Mouse (Mus musculus) midbrain, embryonic 15.5 days (tissue): ENCODE data around the gene Ube2r2. TPM values are rescaled to one million over a fixed set of nuclear protein-coding genes. Genes with fewer than 3 reads are reported as not detected.

Source experiments
- ATAC-seq: fragments of 200-750 bp; cut with Nextera tagmentation; replicated peaks from 2 replicates; pipeline ENCODE4 v1.8.0; 2017; ENCODE audit warnings: moderate TSS enrichment
- H3K27ac ChIP-seq: fragments of 300-500 bp; sonication (generic); 2 replicates; pipeline ENCODE4 v1.5.1; 2015; ENCODE audit warnings: mild to moderate bottlenecking, inconsistent platforms
- H3K27me3 ChIP-seq: fragments of 300-500 bp; sonication (generic); replicated peaks from 2 replicates; pipeline ENCODE4 v1.6.1; 2015; ENCODE audit warnings: inconsistent platforms
- H3K36me3 ChIP-seq: fragments of 300-500 bp; sonication (generic); replicated peaks from 2 replicates; pipeline ENCODE4 v1.6.1; 2015; ENCODE audit warnings: inconsistent platforms
- H3K4me1 ChIP-seq: fragments of 300-500 bp; sonication (generic); 2 replicates; pipeline ENCODE4 v1.6.1; 2015; ENCODE audit warnings: inconsistent platforms
- H3K4me2 ChIP-seq: fragments of 300-500 bp; sonication (generic); 2 replicates; pipeline ENCODE4 v1.6.1; 2015; ENCODE audit warnings: inconsistent platforms, mild to moderate bottlenecking, moderate library complexity
- H3K4me3 ChIP-seq: fragments of 300-500 bp; sonication (generic); 2 replicates; pipeline ENCODE4 v1.5.1; 2015; ENCODE audit warnings: mild to moderate bottlenecking, inconsistent platforms
- H3K9ac ChIP-seq: fragments of 300-500 bp; sonication (generic); 2 replicates; pipeline ENCODE4 v1.6.1; 2015; ENCODE audit warnings: mild to moderate bottlenecking, inconsistent platforms
- H3K9me3 ChIP-seq: fragments of 300-500 bp; sonication (generic); 2 replicates; pipeline ENCODE4 v1.6.1; 2016; ENCODE audit warnings: inconsistent platforms
- WGBS: fragments of 180-500 bp; shearing (Covaris S2); methylation state at CpG from one replicate; pipeline ENCODE4 v1.1.7; 2015; ENCODE audit warnings: mixed read lengths; 5-methylcytosine and 5-hydroxymethylcytosine counted together
- polyA plus RNA-seq: library from polyadenylated mRNA; unstranded; fragments of >200 nt; fragmentation: Nextera tagmentation; extraction: Ambion mirVana; gene quantifications from 2 replicates; pipeline ENCODE4 v1.2.1, GENCODE M21; 2015

Gene Ube2r2
- polyA plus RNA-seq, 1 experiment from 2014 or later = 60.2 TPM

DNA sequence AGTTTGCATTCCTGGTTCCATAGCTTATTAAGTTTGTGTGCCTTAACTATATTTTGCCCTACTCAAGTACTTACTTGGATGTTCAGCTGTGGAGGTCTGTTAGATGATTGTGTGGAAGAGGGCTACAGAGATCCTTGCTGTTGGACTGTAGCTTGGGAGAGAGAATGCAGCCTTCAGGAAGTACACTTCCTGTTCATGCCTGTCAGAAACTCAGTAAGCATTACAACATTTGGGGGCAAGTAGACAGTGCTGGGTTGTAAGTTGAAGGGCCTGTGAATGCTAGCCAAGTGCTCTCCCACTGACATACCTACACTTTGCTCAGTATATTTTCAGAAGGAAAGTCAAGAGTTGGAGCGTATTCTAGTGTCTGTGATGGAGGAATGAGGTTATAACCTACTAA is 22.7 kb downstream of the Ube2r2 start:
- H3K4me2 ChIP-seq = no peak overlapping the region
- no peak for ATAC-seq
- 93% methylated on average over 1 of the region's 1 CpGs for WGBS
- 0 out of 2 replicates have a peak, but pooled peaks cover 3% of the 10 kb centered on the region for H3K4me1 ChIP-seq
- no peak overlapping the region for H3K4me3 ChIP-seq
- no peaks in the 10 kb centered on the region for H3K27me3 ChIP-seq
- H3K9ac ChIP-seq = no peak overlapping the region
- no peaks in the 10 kb centered on the region for H3K36me3 ChIP-seq
- H3K27ac ChIP-seq = no peak overlapping the region
- no peaks in the 10 kb centered on the region for H3K9me3 ChIP-seq

DNA sequence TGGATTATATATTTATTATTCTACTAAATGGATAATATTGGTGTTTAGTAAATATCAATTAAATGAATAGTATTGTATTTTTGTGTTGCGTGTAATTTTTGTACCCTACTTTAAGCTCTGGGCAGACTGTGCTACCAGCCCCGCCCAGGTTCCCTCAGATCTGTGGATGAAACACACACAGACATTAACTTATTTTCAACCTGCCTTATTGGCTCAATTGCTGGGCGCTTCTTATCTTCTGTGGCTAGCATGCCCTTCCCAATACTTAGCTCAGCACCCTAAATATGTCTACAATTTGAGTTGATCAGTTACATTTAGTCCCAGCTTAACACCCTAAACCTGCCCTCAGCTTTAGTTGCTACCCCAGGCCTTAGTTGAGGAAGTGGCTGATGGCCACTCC is 25.7 kb downstream of the Ube2r2 start:
- H3K36me3 ChIP-seq = no peaks in the 10 kb centered on the region
- H3K4me3 ChIP-seq = no peak overlapping the region
- no peaks in the 10 kb centered on the region for H3K9me3 ChIP-seq
- H3K27me3 ChIP-seq = no peaks in the 10 kb centered on the region
- no peak overlapping the region for H3K4me2 ChIP-seq
- ATAC-seq = no peak
- H3K4me1 ChIP-seq = peaks cover 13% of the 10 kb centered on the region; the same call in 1 of the 2 replicates
- H3K27ac ChIP-seq = no peak overlapping the region
- WGBS = 98% methylated on average over 3 of the region's 3 CpGs
- no peak overlapping the region for H3K9ac ChIP-seq

DNA sequence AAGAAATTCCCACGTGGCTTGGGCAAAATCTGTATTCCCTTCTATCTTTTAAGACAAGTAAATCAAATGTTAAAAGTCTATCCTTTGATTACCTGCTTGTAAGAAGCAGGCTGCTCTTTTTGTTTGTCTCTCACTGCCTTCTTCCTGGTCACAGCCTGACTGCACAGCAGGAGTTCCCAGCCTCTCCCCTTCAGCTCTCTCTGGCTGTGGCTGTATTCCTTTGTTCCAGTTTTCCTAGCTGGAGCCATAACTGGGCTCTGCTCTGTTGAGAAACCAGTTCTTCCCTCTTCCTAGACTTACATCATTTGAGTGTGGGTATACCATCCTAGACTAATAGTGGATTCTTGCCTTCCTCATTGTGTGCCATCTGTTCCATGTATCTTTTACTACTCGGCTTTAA is 29.4 kb downstream of the Ube2r2 start:
- WGBS = 17% methylated on average over 2 of the region's 2 CpGs

DNA sequence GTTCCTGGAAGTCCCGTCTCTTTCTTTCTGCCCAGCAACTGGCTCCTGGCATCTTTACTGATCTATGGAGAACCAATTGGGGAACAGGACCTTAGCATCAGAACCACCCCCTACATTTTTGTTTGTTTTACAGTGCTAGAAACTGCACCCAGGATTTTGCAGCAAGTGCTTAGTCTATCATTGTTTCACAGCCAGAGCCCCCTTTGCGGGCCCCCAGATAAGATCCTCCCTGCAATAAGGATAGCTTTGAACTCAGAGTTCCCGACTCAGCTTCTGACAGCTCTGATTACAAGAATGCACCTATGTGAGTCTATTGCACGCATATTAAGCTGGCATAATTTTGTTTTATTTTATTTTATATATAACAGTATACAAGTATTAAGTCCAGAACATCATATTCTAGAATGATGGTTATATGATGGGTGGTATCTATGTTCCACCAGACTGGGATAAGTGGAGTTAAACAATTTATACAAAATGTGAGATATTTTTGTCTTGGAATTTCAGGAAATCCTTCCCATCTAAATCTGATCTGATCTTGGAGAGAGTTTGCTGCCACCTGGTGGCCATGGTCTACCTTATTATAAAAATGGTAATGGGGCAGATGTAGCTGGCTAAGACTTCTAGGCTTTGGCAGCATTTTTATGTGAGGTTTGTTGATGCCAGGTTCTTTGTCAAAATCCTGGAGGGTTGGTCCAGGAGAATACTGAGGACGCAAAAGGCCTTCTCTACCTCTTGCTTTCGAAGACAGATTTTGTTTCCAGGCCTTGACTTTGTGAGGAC is 30.3 kb downstream of the Ube2r2 start:
- Histone ChIP-seq H3K9ac (no peak overlapping the region), H3K27ac (peak overlapping the region; percentile 32; the same call in 1 of the 2 replicates), H3K4me1 (peaks cover 10% of the 10 kb centered on the region; the same call in 1 of the 2 replicates), H3K27me3 (no peaks in the 10 kb centered on the region), H3K9me3 (no peaks in the 10 kb centered on the region), H3K4me2 (no peak overlapping the region), H3K4me3 (no peak overlapping the region), H3K36me3 (no peaks in the 10 kb centered on the region)
- WGBS = 71% methylated on average over 6 of the region's 6 CpGs
- no peak; the same call in 1 of the 2 replicates for ATAC-seq

More for the DNA sequence above, 29.4 kb downstream of the Ube2r2 start:
- Histone ChIP-seq H3K4me1 (peaks cover 10% of the 10 kb centered on the region; the same call in 1 of the 2 replicates), H3K9me3 (no peaks in the 10 kb centered on the region), H3K9ac (no peak overlapping the region), H3K27ac (peak overlapping the region; percentile 32), H3K4me3 (no peak overlapping the region), H3K4me2 (no peak overlapping the region), H3K36me3 (no peaks in the 10 kb centered on the region), H3K27me3 (no peaks in the 10 kb centered on the region)
- 0 out of 2 replicates have a peak, but pooled peaks have one; percentile 7 for ATAC-seq

DNA sequence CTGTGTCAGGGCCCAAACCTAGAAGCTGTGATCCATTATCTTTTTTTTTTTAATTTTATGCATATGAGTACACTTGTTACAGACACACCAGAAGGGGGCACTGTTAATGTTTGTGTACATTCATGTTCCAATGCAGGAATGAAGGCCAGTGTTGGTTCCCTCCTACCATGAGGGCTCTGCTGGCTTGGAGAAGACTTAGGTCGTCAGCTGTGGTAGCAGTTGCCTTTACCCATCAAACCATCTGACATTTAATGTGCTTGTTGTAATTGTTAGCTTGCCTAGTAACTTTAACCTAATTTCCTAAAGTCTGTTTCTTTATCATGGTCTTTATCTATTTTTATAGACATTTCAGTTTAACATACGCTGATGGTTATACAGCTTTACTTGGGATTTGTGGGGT is 35.4 kb downstream of the Ube2r2 start:
- Histone ChIP-seq H3K36me3 (0 out of 2 replicates have a peak, but pooled peaks cover 7% of the 10 kb centered on the region), H3K4me2 (no peak overlapping the region), H3K9ac (no peak overlapping the region), H3K4me3 (no peak overlapping the region), H3K4me1 (no peaks in the 10 kb centered on the region), H3K27ac (no peak overlapping the region), H3K9me3 (no peaks in the 10 kb centered on the region), H3K27me3 (no peaks in the 10 kb centered on the region)
- WGBS = 86% methylated on average over 2 of the region's 2 CpGs
- no peak for ATAC-seq

DNA sequence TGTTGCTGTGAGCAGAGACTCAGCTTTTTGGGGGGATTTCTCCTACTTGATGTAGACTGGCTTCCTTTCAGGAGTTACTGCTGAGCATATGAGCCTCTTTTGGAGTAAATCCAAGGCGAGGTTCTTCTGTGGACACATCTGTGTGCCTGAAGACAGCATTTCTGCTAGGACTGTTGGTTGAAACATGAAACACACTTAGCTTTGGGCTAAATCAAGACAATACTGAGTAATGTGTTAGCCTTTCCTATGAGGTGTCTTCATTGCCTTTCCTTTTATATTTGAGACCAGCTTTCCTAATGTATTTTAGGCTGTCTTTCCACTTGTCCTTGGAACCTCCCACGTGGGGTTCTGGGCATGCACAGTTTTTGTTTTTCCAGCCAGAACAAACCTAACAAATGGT is 39.1 kb downstream of the Ube2r2 start:
- Histone ChIP-seq H3K27ac (no peak overlapping the region), H3K27me3 (no peaks in the 10 kb centered on the region)
- WGBS = 85% methylated on average over 2 of the region's 2 CpGs

DNA sequence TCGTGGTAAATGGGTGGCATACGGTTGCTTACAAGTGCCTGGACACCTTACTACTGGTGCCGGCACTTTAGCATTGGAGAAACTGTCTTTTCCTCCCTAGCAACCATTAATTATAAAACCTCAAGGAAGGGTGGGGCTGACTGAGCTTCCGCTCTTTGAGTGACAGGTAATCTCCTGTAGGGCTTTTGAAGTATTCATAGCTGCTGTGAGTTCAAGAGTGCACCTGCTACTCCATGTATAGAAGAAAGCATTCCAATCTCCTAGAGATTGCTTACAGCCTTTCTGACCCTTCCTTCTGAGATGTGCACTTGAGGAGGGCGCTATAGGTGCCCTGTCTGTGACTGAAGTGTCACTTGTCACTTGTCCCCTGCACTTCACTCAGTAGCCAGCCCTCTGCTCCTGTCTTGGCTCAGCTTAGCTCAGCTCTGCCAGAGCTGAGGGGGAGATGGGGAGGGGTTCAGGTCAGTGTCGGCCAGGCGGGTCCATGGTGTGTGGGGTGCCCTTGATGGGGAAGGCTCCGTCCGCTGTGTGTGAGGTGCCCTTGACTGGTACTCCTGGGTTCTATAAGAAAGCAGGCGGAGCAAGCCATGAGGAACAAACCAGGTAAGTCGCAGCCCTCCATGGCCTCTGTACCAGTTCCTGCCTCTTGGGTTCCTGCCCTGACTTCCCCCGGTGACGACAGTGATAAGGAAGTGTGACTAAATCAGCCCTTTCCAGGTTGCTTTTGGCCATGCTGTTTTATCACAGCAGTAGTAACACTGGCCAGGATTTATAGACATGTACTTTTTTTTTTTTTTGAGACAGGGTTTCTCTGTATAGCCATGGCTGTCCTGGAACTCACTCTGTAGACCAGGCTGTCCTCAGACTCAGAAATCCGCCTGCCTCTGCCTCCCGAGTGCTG is 44.5 kb downstream of the Ube2r2 start:
- Histone ChIP-seq H3K4me3 (no peak overlapping the region), H3K36me3 (peaks cover 16% of the 10 kb centered on the region; the same call in 1 of the 2 replicates), H3K27ac (no peak overlapping the region), H3K4me2 (no peak overlapping the region), H3K4me1 (no peaks in the 10 kb centered on the region), H3K9me3 (no peaks in the 10 kb centered on the region), H3K9ac (no peak overlapping the region), H3K27me3 (no peaks in the 10 kb centered on the region)
- 83% methylated on average over 15 of the region's 15 CpGs for WGBS
- 0 out of 2 replicates have a peak, but pooled peaks have one; percentile 37 for ATAC-seq

More for the DNA sequence above, 39.1 kb downstream of the Ube2r2 start:
- no peak for ATAC-seq
- no peaks in the 10 kb centered on the region for H3K9me3 ChIP-seq
- no peak overlapping the region for H3K4me2 ChIP-seq
- no peaks in the 10 kb centered on the region for H3K4me1 ChIP-seq
- H3K9ac ChIP-seq = no peak overlapping the region
- H3K4me3 ChIP-seq = no peak overlapping the region
- peaks cover 16% of the 10 kb centered on the region; the same call in 1 of the 2 replicates for H3K36me3 ChIP-seq

DNA sequence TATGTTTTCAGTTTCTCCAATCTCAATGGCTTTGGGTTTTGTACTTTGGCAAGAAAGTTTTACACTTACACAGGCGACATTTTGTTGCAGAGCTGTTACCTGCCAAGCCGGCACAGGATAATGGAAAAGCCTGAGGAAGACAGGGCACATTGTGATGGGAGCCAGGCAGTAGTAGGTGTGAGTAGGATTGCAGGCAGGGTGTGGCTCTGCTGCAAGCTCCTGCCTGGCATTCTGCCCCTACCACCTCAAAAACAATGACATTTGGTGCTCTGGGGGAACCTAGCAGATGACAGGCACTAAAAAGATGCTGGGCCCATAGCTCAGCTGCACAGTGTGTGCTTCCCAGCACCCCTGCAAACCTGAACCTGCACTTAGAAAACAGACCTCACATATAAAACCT is 54.3 kb downstream of the Ube2r2 start:
- Histone ChIP-seq H3K4me1 (no peaks in the 10 kb centered on the region), H3K4me2 (no peak overlapping the region), H3K27ac (no peak overlapping the region), H3K9ac (no peak overlapping the region), H3K9me3 (no peaks in the 10 kb centered on the region), H3K36me3 (peaks cover 27% of the 10 kb centered on the region), H3K27me3 (no peaks in the 10 kb centered on the region), H3K4me3 (no peak overlapping the region)
- 89% methylated on average over 2 of the region's 2 CpGs for WGBS
- ATAC-seq = no peak

DNA sequence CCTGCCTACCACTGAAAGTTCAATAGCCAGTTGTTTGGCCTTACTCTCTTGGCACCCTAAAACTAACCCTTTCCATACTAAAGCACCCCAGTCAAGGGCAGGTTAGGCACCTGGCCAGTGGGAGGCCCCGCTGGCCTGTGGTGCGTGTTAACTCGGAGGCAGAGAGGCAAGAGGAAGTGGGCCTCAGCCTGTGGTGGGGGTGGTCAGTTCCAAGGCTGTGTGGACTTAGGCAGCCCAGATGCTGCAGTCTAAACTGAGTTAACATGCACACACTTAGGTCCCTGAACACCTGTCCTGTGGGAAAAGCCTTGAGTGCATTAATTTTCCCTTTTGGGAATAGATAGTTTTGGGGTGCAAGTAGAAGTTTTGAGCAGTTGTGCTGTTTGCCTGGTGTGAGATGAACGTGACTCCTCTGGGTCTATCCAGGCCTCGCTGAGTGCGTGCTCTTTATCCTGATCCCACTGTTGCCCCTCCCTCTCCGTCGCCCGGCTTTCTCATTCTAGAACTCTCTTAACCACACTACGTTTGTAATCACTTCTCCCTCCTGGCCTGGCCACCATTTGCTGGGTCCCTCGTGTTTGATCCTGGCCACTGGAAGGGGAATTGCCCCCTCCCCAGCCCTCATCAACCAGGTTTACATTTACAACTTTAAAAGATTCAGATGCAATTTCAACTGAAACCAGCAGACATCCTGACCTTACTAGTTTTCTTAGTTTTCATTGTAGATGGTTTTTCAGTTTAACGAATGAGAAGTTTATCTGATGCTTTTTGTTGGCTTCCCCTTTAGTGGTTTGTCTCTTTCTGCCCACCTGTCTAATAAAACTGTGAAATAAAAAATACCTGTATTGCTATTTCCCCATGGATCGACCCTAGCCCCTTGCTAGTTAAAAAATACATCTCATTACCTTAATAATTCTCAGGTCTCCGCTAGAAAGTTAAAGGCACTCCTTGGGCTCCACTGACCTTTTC is 57.3 kb downstream of the Ube2r2 start:
- ATAC-seq = no peak
- H3K27ac ChIP-seq = no peak overlapping the region
- H3K9me3 ChIP-seq = no peaks in the 10 kb centered on the region
- H3K4me3 ChIP-seq = no peak overlapping the region
- H3K4me1 ChIP-seq = no peaks in the 10 kb centered on the region
- H3K9ac ChIP-seq = no peak overlapping the region
- no peak overlapping the region for H3K4me2 ChIP-seq
- H3K36me3 ChIP-seq = peaks cover 46% of the 10 kb centered on the region
- 79% methylated on average over 14 of the region's 14 CpGs for WGBS
- H3K27me3 ChIP-seq = no peaks in the 10 kb centered on the region

DNA sequence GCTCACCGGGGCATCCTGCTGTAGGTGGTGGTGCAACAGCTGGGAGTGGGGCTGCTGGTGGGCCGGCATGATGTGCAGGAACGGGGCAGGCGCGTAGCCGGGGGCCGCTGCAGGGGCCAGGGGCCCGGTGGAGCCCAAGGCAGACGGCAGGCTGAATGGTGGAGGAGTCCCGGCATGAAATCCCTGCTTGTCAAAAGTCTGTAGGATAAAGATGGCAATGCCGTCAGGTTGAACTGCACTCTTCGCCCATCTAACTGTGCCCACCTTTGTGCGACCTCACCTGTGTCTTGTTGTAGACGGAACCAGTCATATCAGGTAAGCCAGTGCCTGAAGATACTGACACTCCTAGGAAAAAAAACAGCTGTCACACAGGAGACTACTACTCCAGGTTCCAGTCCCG is 59.8 kb downstream of the Ube2r2 start:
- Histone ChIP-seq H3K9ac (no peak overlapping the region), H3K27ac (no peak overlapping the region)
- ATAC-seq = no peak

DNA sequence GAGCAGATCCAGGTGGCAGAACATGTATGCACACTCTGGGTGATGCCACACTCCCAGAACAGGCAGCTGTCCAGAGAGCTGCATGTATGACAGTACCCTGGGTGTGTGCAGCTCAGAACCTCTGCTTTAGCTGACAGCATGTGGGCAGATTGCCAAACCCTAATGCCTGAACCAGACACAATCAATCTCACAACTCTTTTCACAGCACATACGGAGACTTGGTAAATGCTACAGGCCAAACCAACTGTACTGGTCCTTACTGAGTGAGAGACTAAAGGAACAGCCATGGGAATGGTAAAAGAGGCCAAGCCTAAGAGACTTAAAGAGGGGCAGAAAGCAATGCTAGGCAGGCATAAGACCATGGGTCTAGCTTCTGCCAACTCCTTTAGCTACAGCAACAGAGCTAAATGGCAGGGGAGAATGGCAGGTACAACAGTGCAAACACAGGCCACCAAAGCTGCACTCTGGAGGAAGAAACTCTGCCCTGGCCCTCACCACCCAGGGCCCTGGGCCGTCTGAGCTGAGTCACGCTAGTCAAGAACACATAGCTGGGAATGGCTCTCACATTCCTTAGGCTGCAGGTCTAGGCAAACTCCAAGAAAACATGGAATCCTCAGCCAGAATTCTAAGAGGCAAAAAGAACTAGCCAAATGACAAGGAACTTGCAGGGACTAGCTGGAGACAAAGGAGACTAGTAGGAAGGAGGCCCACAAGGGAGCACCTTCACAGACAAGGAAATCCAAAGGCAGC is 61.5 kb downstream of the Ube2r2 start:
- Histone ChIP-seq H3K27ac (0 out of 2 replicates have a peak overlapping the region, but pooled peaks have one; percentile 2), H3K4me3 (no peak overlapping the region), H3K4me2 (no peak overlapping the region), H3K36me3 (peaks cover 63% of the 10 kb centered on the region), H3K27me3 (no peaks in the 10 kb centered on the region), H3K9ac (no peak overlapping the region), H3K9me3 (no peaks in the 10 kb centered on the region), H3K4me1 (no peaks in the 10 kb centered on the region)
- ATAC-seq = no peak
- WGBS = 64% methylated on average over 3 of the region's 3 CpGs

More for the DNA sequence above, 59.8 kb downstream of the Ube2r2 start:
- H3K4me2 ChIP-seq = no peak overlapping the region
- no peaks in the 10 kb centered on the region for H3K27me3 ChIP-seq
- H3K4me3 ChIP-seq = no peak overlapping the region
- no peaks in the 10 kb centered on the region for H3K9me3 ChIP-seq
- 88% methylated on average over 15 of the region's 15 CpGs for WGBS
- H3K4me1 ChIP-seq = no peaks in the 10 kb centered on the region
- H3K36me3 ChIP-seq = peaks cover 55% of the 10 kb centered on the region
